Mouse (Mus musculus) hindbrain, embryonic 10.5 days (tissue): ENCODE measurements around the gene Lmbrd2. TPM values are rescaled to one million over a fixed set of nuclear protein-coding genes. Genes with fewer than 3 reads are reported as not detected.

Experiments
- DNase-seq: peaks from one replicate; pipeline ENCODE4 v3.0.0-alpha.2; 2017; ENCODE audit warnings: low spot score
- H3K27ac ChIP-seq: fragments of 300-500 bp; sonication (generic); 2 replicates; pipeline ENCODE4 v1.5.1; 2016; ENCODE audit warnings: mild to moderate bottlenecking, moderate library complexity
- H3K27me3 ChIP-seq: fragments of 300-500 bp; sonication (generic); 2 replicates; pipeline ENCODE4 v1.6.1; 2016; ENCODE audit warnings: mild to moderate bottlenecking; ENCODE audit not compliant: poor library complexity, insufficient read depth, severe bottlenecking
- H3K36me3 ChIP-seq: fragments of 300-500 bp; sonication (generic); 2 replicates; pipeline ENCODE4 v1.6.1; 2016; ENCODE audit warnings: mild to moderate bottlenecking, moderate library complexity
- H3K4me1 ChIP-seq: fragments of 300-500 bp; sonication (generic); replicated peaks from 2 replicates; pipeline ENCODE4 v1.6.1; 2016; ENCODE audit warnings: mild to moderate bottlenecking
- H3K4me3 ChIP-seq: fragments of 300-500 bp; sonication (generic); 2 replicates; pipeline ENCODE4 v1.5.1; 2016; ENCODE audit warnings: mild to moderate bottlenecking, moderate library complexity
- H3K9me3 ChIP-seq: fragments of 300-500 bp; sonication (generic); 2 replicates; pipeline ENCODE4 v1.6.1; 2016; ENCODE audit warnings: mild to moderate bottlenecking, moderate library complexity
- WGBS: fragments of 180-500 bp; shearing (Covaris S2); methylation state at CpG from one replicate; pipeline ENCODE4 v1.1.7; 2016; 5-methylcytosine and 5-hydroxymethylcytosine counted together
- polyA plus RNA-seq: library from polyadenylated mRNA; unstranded; fragments of >200 nt; fragmentation: Nextera tagmentation; extraction: Ambion mirVana; gene quantifications from 2 replicates; pipeline ENCODE4 v1.2.1, GENCODE M21; 2016

Lmbrd2 gene
- 1.8 and 2.6 TPM in 2 replicates for polyA plus RNA-seq

DNA sequence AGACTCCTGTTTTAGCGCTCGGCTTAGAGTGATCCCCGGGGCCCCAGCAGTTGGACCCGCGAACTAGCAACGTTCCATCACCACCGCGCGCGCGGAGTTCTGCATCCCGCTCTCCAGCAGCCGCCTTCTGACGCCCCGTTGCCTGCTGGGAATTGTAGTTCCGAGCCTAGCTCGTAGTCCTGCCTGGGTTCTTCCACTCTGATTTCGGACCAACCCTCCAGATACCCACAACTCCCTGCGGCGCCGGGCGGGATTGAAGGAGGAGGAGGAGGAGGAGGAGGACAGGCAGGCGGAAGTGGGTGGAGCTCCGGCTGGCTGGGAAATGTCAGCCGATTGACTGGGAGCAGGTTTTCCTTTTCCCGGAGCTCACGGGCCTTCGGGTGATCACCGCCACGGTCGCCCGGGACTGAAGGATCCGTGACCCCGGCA lies at the start of gene Lmbrd2:
TSS of gene Lmbrd2 (plus strand) at position 299 of the 429 bp plus-strand sequence.
- H3K4me1 ChIP-seq, result peaks cover 23% of the 10 kb centered on the region
- peak; percentile 98 for DNase-seq
- H3K27ac ChIP-seq, result peak within 1 kb of the TSS; percentile 90
- 0 out of 2 replicates have a peak, but pooled peaks cover 2% of the 10 kb centered on the region for H3K9me3 ChIP-seq
- no peaks in the 10 kb centered on the region for H3K27me3 ChIP-seq
- peaks cover 37% of the 10 kb centered on the region for H3K36me3 ChIP-seq
- under 1% methylated on average over 34 of the region's 34 CpGs for whole genome bisulfite sequencing
- H3K4me3 ChIP-seq, result peak within 1 kb of the TSS; percentile 72

DNA sequence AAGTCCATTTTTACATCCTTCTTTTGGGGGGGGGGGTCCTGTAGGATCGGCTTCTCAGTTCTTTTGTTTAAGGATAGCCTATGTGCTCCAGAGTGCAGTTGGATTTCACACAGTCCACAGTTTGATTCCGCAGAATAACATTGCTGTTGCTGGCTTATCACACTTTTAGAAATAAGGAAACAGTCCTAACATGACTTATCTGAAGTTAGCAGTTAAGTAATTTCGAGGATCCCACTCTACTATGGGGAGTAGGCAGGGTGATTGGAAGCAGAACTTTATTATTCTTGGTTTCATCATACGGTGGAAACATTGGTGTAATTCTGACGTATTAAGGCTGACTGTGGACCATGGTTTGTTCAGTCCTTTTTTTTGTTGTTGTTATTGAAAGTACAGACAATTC lies 49.7 kb upstream of the Lmbrd2 start:
- Histone ChIP-seq H3K4me1 (peaks cover 43% of the 10 kb centered on the region), H3K36me3 (peaks cover 47% of the 10 kb centered on the region), H3K4me3 (no peak overlapping the region), H3K27ac (no peak overlapping the region), H3K9me3 (no peaks in the 10 kb centered on the region), H3K27me3 (no peaks in the 10 kb centered on the region)
- WGBS, result 94% methylated on average over 5 of the region's 5 CpGs
- no peak for DNase-seq

DNA sequence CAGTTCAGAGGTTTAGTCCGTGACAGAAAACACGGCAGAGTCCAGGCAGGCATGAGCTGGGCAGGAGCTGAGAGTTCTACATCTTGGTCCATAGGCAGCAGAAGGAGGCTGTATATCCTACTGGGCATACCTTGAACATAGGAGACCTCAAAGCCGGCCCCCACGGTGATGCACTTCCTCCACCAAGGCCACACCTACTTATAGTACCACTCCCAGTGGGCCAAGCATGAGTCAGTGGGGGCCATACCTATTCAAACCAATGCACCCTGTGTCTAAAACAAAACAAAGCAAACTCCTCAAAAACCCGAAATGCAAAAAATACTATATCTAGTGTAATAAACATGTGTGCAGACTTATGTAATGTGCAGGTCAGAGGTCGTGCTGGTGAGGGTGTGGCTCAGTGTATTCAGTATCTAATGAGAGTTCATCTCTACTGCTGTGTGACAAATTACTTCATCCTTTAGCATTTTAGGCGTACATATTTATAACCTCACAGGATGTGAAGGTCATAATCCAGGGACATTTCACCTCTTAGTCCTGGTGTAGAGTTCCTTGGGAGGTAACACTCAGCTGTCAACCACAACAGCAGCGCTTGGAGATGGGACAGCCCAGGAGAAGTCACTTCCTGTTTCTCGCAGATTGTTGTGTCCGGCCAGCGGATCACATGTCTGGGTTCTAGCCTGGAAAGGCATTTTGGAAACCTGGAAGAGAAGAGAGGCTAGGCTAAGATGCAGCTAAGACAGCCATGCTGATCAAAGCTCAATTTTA lies 46.6 kb upstream of the Lmbrd2 start:
- H3K27me3 ChIP-seq, result no peaks in the 10 kb centered on the region
- peak overlapping the region; percentile 62; the same call in 1 of the 2 replicates for H3K27ac ChIP-seq
- no peak overlapping the region for H3K4me3 ChIP-seq
- H3K4me1 ChIP-seq, result peaks cover 20% of the 10 kb centered on the region
- no peaks in the 10 kb centered on the region for H3K9me3 ChIP-seq
- H3K36me3 ChIP-seq, result peaks cover 66% of the 10 kb centered on the region
- DNase-seq, result no peak
- 76% methylated on average over 11 of the region's 11 CpGs for WGBS

DNA sequence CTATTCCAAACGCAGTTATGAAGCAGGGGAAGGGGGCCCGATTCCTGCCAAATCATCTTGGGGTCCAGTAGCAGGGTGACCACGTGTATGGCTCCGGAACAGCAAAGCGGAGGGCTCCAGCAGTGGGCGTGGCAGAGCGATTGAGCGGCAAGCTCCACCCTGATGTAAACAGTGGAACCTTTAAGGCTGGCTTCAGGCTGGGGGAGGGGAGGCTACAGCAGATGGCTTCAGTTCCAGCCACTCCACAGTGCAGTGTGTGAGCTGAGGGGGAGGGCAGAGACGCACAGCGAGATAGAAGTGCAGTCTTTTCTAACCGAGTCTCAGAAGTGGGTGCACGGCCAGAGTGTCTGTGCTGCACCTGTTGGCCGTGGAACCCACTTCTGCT lies 46.0 kb upstream of the Lmbrd2 start:
- Histone ChIP-seq H3K36me3 (peaks cover 69% of the 10 kb centered on the region), H3K4me3 (peak overlapping the region; percentile 2; the same call in 1 of the 2 replicates), H3K27ac (peak overlapping the region; percentile 62; the same call in 1 of the 2 replicates), H3K27me3 (no peaks in the 10 kb centered on the region), H3K4me1 (peaks cover 15% of the 10 kb centered on the region), H3K9me3 (no peaks in the 10 kb centered on the region)
- 28% methylated on average over 13 of the region's 13 CpGs for WGBS
- peak; percentile 66 for DNase-seq

DNA sequence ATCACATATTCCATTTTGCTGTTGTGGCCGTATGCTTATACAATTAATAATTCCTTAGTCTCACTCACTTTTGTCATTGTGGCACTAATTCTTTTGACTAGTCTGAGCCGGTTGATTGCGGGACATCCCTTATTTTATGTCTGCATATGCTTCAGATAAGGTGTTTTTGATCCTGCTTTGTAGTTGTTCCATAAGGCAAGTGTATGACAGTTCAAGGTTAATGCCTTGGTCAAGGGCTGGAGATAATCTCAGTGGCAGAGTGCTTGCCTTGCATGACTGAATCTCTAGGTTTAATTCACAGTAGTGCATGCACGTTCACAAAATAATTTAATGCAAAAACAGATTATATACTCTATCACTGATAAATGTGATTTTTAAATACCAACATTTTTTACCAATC lies 43.5 kb upstream of the Lmbrd2 start:
- Histone ChIP-seq H3K36me3 (peaks cover 83% of the 10 kb centered on the region), H3K27me3 (no peaks in the 10 kb centered on the region), H3K9me3 (no peaks in the 10 kb centered on the region), H3K4me1 (peaks cover 11% of the 10 kb centered on the region), H3K4me3 (no peak overlapping the region), H3K27ac (no peak overlapping the region)
- 96% methylated on average over 4 of the region's 4 CpGs for WGBS
- DNase-seq, result no peak

DNA sequence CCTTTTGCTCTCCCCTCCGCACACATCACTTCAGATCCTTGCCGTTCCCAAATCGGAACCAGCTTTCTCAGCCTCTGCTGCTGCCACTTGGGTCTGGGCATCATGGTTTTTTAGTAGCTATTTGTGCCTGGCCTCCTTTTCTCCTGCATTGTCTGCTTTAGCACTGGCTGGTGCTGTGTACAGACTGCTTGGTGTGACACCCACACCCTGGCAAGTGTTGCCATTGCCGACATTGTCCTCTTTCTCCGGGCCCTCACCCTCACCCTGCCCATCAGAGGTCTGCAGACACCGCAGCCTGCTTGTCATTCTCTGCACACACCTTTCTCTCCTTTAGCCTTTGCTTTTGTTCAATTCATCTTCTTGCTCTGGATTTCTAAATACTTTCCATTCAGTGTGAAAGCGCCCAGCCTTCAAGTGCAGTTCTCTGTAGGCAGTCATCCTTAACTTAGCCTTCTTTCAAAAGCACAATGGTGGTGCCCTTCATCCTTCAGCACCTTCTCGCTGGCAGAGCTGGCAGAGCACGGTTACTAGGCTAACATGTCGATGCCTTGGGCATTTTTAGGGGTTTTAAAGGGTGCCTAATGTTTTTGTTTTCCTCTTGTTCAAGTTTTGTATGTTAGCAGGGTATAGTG lies 39.8 kb upstream of the Lmbrd2 start:
- H3K4me1 ChIP-seq, result no peaks in the 10 kb centered on the region
- no peak overlapping the region for H3K27ac ChIP-seq
- peaks cover 93% of the 10 kb centered on the region for H3K36me3 ChIP-seq
- no peak overlapping the region for H3K4me3 ChIP-seq
- DNase-seq, result no peak
- WGBS, result 88% methylated on average over 10 of the region's 10 CpGs
- H3K9me3 ChIP-seq, result no peaks in the 10 kb centered on the region
- H3K27me3 ChIP-seq, result no peaks in the 10 kb centered on the region

DNA sequence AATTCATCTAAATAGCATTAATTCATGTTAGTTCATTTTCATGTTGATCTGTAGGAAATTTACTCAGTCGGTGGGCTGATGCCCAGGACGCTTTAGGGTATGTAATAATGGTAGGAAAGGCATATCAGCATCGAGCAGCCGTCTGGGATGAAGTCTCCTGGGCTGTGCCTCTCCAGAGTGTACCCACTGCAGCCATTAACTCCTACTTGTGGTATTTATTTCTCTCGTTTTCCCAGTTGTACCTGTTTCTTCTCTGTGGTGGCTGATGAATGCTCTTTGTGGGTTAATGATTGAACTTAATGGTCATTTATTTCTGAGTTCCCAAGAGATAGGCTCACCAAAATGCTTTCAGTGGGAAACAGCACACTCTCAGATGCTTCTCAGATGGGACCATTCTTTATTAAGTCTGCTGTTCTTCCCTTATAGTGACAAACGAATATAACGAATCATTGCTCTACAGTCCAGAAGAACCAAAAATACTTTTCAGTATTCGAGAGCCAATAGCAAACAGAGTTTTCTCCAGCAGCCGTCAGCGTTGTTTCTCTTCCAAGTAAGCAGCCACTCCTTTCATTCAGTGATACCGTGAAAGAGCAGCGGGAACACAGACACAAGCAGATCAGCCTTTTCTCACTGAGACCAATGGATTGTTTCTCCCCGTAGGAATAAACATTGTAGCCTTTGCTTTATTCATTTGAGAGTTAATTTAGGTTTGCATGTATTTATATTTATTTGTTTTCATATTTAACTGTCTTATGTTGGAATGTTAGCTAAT lies 33.9 kb upstream of the Lmbrd2 start:
- Histone ChIP-seq H3K4me1 (no peaks in the 10 kb centered on the region), H3K36me3 (peaks cover 79% of the 10 kb centered on the region), H3K9me3 (no peaks in the 10 kb centered on the region), H3K4me3 (no peak overlapping the region), H3K27me3 (no peaks in the 10 kb centered on the region), H3K27ac (no peak overlapping the region)
- 88% methylated on average over 13 of the region's 13 CpGs for WGBS
- DNase-seq, result no peak

DNA sequence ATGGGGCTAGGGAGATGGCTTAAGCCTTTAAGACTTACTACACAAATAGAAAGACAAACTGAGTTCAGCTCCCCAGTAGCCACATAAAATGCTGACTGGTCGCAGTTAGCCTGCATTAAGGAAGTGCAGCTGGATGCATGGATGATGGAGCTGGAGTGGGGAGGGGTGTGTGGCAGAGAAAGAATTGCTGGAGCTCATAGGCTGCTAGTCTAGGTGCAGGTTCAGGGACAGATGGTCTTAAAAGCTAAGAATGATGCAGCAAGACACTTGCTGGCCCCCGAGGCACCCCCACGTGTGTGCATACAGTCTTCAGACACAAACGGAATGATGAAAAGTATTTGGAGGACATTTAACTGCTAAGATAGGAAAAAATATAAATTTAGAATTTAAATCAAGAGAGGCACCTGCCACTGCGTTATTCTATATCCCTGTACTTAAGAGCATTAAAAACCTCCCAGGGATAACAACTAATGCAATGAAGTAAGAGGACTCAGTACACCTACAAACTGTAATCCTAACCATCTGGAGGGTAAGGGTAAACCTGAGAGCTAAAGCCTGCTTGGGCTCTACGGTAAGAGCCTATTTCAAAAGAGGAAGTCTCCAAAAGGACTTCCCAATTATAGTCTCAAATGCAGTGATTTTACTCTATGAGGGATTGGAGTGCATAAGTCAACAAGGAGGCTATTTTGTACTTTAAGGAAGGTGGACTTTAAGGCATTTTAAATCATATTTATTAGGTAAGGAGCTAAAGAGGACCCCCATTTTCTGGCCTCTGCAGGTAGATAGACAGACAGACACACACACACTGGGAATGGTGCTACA lies 29.6 kb upstream of the Lmbrd2 start:
- 90% methylated on average over 6 of the region's 6 CpGs for WGBS
- Histone ChIP-seq H3K27me3 (no peaks in the 10 kb centered on the region), H3K9me3 (no peaks in the 10 kb centered on the region), H3K36me3 (peaks cover 79% of the 10 kb centered on the region), H3K4me1 (no peaks in the 10 kb centered on the region), H3K4me3 (no peak overlapping the region), H3K27ac (no peak overlapping the region)
- no peak for DNase-seq

DNA sequence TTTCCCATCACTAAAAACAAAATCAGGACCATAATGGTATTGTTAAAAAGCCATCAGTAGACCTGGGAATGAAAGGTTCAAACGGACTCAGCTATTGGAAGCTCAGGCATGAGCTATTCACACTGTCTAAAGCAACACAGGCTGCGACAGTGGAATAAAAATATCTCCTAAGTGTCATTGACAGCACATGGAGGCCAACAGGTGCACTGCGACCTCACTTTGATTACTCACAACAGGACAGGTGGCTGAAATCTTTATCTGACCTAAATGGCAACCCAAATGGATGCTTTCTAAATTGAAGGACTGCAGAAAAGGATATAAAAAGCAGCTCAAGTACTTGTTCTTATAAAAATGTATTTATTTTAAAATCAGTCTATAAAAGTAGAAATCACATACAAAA lies 28.7 kb upstream of the Lmbrd2 start:
- WGBS, result 90% methylated on average over 3 of the region's 3 CpGs

DNA sequence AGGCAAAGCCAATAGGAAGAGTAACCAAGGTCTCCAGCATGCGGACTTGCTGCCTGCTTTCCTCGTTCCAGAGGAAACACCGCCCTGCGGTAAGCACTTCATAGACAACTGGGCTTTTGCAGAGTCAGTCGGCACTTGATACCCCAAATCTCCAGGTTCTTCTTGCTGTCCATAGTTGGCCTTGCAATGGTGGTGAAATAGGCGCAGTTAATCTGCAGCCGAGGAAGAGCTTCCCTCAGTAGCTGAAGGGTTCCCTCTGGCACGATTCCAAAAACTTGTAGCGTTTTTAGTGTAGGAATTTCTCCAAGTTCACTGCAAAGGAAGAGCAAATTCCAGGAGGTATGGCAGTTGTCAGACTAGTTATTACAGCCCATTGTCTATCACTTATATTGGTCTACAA lies 26.8 kb upstream of the Lmbrd2 start:
- Histone ChIP-seq H3K4me1 (no peaks in the 10 kb centered on the region), H3K36me3 (peaks cover 81% of the 10 kb centered on the region), H3K27me3 (no peaks in the 10 kb centered on the region), H3K4me3 (no peak overlapping the region), H3K27ac (no peak overlapping the region), H3K9me3 (no peaks in the 10 kb centered on the region)
- WGBS, result 90% methylated on average over 9 of the region's 9 CpGs
- DNase-seq, result no peak

More for the DNA sequence above, 28.7 kb upstream of the Lmbrd2 start:
- Histone ChIP-seq H3K36me3 (peaks cover 81% of the 10 kb centered on the region), H3K27ac (no peak overlapping the region), H3K27me3 (no peaks in the 10 kb centered on the region), H3K4me1 (no peaks in the 10 kb centered on the region), H3K4me3 (no peak overlapping the region), H3K9me3 (no peaks in the 10 kb centered on the region)
- DNase-seq, result no peak

DNA sequence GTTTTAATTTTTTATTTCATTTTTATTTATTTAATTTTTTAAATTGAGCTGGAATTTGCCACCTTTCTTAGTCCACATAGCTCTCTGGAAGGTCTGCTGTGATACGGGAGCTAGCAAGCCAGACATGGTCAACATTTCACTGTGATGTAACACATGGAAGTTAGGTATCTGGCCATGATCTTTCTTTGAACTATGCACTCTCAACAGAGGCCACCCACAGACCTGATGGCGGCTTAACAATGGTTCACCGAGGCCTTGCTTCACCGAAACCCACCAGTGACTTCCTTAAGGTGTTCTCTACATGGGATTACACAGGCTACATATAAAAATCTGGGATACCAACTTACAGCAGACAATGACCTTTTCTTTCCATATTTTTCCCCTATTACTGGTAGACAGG lies 26.2 kb upstream of the Lmbrd2 start:
- H3K27ac ChIP-seq, result no peak overlapping the region
- WGBS, result 80% methylated on average over 4 of the region's 4 CpGs
- peaks cover 87% of the 10 kb centered on the region for H3K36me3 ChIP-seq
- H3K4me1 ChIP-seq, result no peaks in the 10 kb centered on the region
- no peak overlapping the region for H3K4me3 ChIP-seq
- H3K27me3 ChIP-seq, result no peaks in the 10 kb centered on the region
- H3K9me3 ChIP-seq, result no peaks in the 10 kb centered on the region
- DNase-seq, result no peak

DNA sequence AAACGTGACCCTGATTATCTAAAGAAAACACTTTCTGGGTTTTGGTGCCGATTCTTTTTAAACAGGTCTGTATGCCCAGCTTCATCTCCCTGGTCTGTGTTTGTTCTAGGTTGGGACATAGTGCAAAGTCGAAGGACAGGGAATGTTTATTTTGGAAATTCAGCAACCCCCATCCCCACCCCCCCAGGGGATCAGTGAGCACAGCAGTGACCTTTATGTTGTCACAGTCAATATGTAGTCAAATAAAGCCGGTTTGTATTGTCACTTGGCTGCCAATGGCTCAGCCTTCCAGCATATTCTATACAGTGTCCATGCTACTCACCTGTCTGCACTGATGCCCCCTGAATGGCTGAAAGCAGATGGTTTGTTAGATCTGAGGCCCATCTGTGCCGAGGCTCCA lies 25.8 kb upstream of the Lmbrd2 start:
- 72% methylated on average over 5 of the region's 5 CpGs for WGBS
- Histone ChIP-seq H3K4me1 (no peaks in the 10 kb centered on the region), H3K4me3 (no peak overlapping the region), H3K27me3 (no peaks in the 10 kb centered on the region), H3K36me3 (peaks cover 92% of the 10 kb centered on the region), H3K27ac (no peak overlapping the region), H3K9me3 (no peaks in the 10 kb centered on the region)
- no peak for DNase-seq
